Mouse (Mus musculus) G1E (cell line): ENCODE data around the gene Gse1. TPM values are rescaled to one million over a fixed set of nuclear protein-coding genes. Genes with fewer than 3 reads are reported as not detected.

Experiments
- ATAC-seq: 2 replicates; pipeline ENCODE4 v1.8.0; 2016; ENCODE audit warnings: mild to moderate bottlenecking; ENCODE audit not compliant: insufficient number of reproducible peaks, poor library complexity, low FRiP score, severe bottlenecking; ENCODE audit errors: extremely low read depth
- DNase-seq: peaks from one replicate; pipeline ENCODE4 v3.0.0; 2012; ENCODE audit warnings: low spot score
- H3K27me3 ChIP-seq: 2 replicates; pipeline ENCODE4 v1.6.1; 2012; ENCODE audit warnings: mild to moderate bottlenecking, low read length, inconsistent platforms; ENCODE audit not compliant: insufficient read depth
- H3K36me3 ChIP-seq: replicated peaks from 2 replicates; pipeline ENCODE3; 2012; ENCODE audit warnings: mild to moderate bottlenecking, inconsistent platforms
- H3K4me1 ChIP-seq: 2 replicates; pipeline ENCODE4 v1.6.1; 2012; ENCODE audit warnings: low read depth, low read length, inconsistent platforms, mixed read lengths; ENCODE audit not compliant: insufficient read depth
- H3K4me3 ChIP-seq: 2 replicates; pipeline ENCODE4 v1.5.1; 2012; ENCODE audit warnings: low read depth, mild to moderate bottlenecking, inconsistent platforms, low read length, moderate library complexity, mixed read lengths
- H3K9me3 ChIP-seq: replicated peaks from 2 replicates; pipeline ENCODE4 v1.6.1; 2012; ENCODE audit warnings: inconsistent platforms
- CTCF ChIP-seq: IDR thresholded peaks from 2 replicates; pipeline ENCODE4 v1.5.1; 2012; ENCODE audit warnings: low read depth, low read length, inconsistent platforms, mixed read lengths
- GATA1 ChIP-seq: IDR thresholded peaks from 2 replicates; pipeline ENCODE4 v1.6.1; 2012; ENCODE audit warnings: borderline replicate concordance, low read length, inconsistent platforms, mixed read lengths
- GATA2 ChIP-seq: IDR thresholded peaks from 2 replicates; pipeline ENCODE4 v1.6.1; 2012; ENCODE audit warnings: low read depth, low read length, inconsistent platforms, borderline replicate concordance
- POLR2AphosphoS5 ChIP-seq: IDR thresholded peaks from 2 replicates; pipeline ENCODE4 v1.6.1; 2012; ENCODE audit warnings: low read depth, low read length, inconsistent platforms; ENCODE audit not compliant: insufficient replicate concordance
- TAL1 ChIP-seq: conservative IDR thresholded peaks from 2 replicates; pipeline ENCODE4 v1.6.1; 2012; ENCODE audit warnings: low read depth, low read length, inconsistent platforms, mixed read lengths
- polyA plus RNA-seq: library from polyadenylated mRNA; stranded (reverse); fragments of >175 nt; gene quantifications from 2 replicates; pipeline ENCODE4 v1.2.3, GENCODE M21; 2012
- total RNA-seq, 2 experiments: library from RNA; stranded (forward) in 1 of 2; stranded (reverse) in 1 of 2; fragments of 200-1000 nt in 1 of 2; fragments of >200 nt in 1 of 2; fragmentation: Nextera tagmentation in 1 of 2; gene quantifications; 2 replicates each; pipeline ENCODE4 v1.2.3; 2014 to 2017

The Gse1 gene
- total and polyA plus RNA-seq, 3 experiments = 6.3 to 106 (median 48.4) TPM

- no peak for ATAC-seq
- peaks cover 94% of the 10 kb centered on the region for H3K27me3 ChIP-seq
- H3K9me3 ChIP-seq = peaks cover 8% of the 10 kb centered on the region
- H3K4me3 ChIP-seq = no peak overlapping the region
- no peak for DNase-seq
- H3K36me3 ChIP-seq = no peaks in the 10 kb centered on the region
- H3K4me1 ChIP-seq = peaks cover 23% of the 10 kb centered on the region
- no peak for TF ChIP-seq GATA1
- TF ChIP-seq TAL1 = no peak
- TF ChIP-seq POLR2AphosphoS5 = no peak
- TF ChIP-seq GATA2 = no peak
- TF ChIP-seq CTCF = no peak
These were observed 238.0 kb downstream of the Gse1 start for GRCm38 (mm10) chr8:120466266-120466665.

- Histone ChIP-seq H3K4me1 (peaks cover 26% of the 10 kb centered on the region), H3K36me3 (no peaks in the 10 kb centered on the region), H3K27me3 (peaks cover 94% of the 10 kb centered on the region), H3K9me3 (peaks cover 8% of the 10 kb centered on the region), H3K4me3 (no peak overlapping the region)
- DNase-seq (no peak), ATAC-seq (no peak)
- TF ChIP-seq GATA1 (no peak), CTCF (no peak), POLR2AphosphoS5 (no peak), TAL1 (no peak), GATA2 (no peak)
These were observed 239.3 kb downstream of the Gse1 start for GRCm38 (mm10) chr8:120467598-120467997.

GRCm38 (mm10) chr8:120470170-120470569 is 241.9 kb downstream of the Gse1 start:
- TF ChIP-seq POLR2AphosphoS5 (no peak), GATA1 (no peak), TAL1 (no peak)
- H3K4me1 ChIP-seq = peaks cover 45% of the 10 kb centered on the region
- H3K9me3 ChIP-seq = no peaks in the 10 kb centered on the region; the same call in 1 of the 2 replicates
- no peak overlapping the region for H3K4me3 ChIP-seq
- H3K36me3 ChIP-seq = no peaks in the 10 kb centered on the region
- peaks cover 84% of the 10 kb centered on the region for H3K27me3 ChIP-seq
- no peak for ATAC-seq
- no peak for DNase-seq

GRCm38 (mm10) chr8:120471166-120471565 is 242.9 kb downstream of the Gse1 start:
- no peak for DNase-seq
- Histone ChIP-seq H3K4me3 (no peak overlapping the region), H3K36me3 (no peaks in the 10 kb centered on the region), H3K4me1 (peaks cover 51% of the 10 kb centered on the region), H3K9me3 (no peaks in the 10 kb centered on the region; the same call in 1 of the 2 replicates), H3K27me3 (peaks cover 75% of the 10 kb centered on the region)
- TF ChIP-seq GATA2 = no peak
- TF ChIP-seq POLR2AphosphoS5 = no peak
- TF ChIP-seq CTCF = peak; percentile 41; the same call in 1 of the 2 replicates
- no peak for TF ChIP-seq GATA1
- no peak for ATAC-seq

GRCm38 (mm10) chr8:120471752-120472151 is 243.5 kb downstream of the Gse1 start:
- ATAC-seq (no peak), DNase-seq (no peak)
- Histone ChIP-seq H3K9me3 (no peaks in the 10 kb centered on the region; the same call in 1 of the 2 replicates), H3K4me1 (peaks cover 57% of the 10 kb centered on the region), H3K36me3 (no peaks in the 10 kb centered on the region), H3K27me3 (peaks cover 69% of the 10 kb centered on the region), H3K4me3 (no peak overlapping the region)
- TF ChIP-seq CTCF = no peak
- no peak for TF ChIP-seq GATA1
- TF ChIP-seq POLR2AphosphoS5 = no peak

- no peak overlapping the region for H3K4me3 ChIP-seq
- TF ChIP-seq TAL1 (no peak), GATA1 (no peak), POLR2AphosphoS5 (no peak), CTCF (no peak)
- no peaks in the 10 kb centered on the region; the same call in 1 of the 2 replicates for H3K9me3 ChIP-seq
- H3K36me3 ChIP-seq = no peaks in the 10 kb centered on the region
- peaks cover 62% of the 10 kb centered on the region for H3K4me1 ChIP-seq
- ATAC-seq = no peak
- DNase-seq = no peak
- peaks cover 67% of the 10 kb centered on the region for H3K27me3 ChIP-seq
These were observed 244.0 kb downstream of the Gse1 start for GRCm38 (mm10) chr8:120472230-120472629.

- ATAC-seq (no peak), DNase-seq (no peak)
- no peaks in the 10 kb centered on the region; the same call in 1 of the 2 replicates for H3K9me3 ChIP-seq
- peaks cover 69% of the 10 kb centered on the region for H3K4me1 ChIP-seq
- H3K4me3 ChIP-seq = no peak overlapping the region
- no peak for TF ChIP-seq GATA1
- TF ChIP-seq TAL1 = no peak
- TF ChIP-seq POLR2AphosphoS5 = no peak
- TF ChIP-seq GATA2 = no peak
- no peak for TF ChIP-seq CTCF
- H3K36me3 ChIP-seq = no peaks in the 10 kb centered on the region
- peaks cover 55% of the 10 kb centered on the region for H3K27me3 ChIP-seq
These were observed 245.6 kb downstream of the Gse1 start for GRCm38 (mm10) chr8:120473729-120474364.
